Mouse (Mus musculus): ENCODE data around the gene Fyn. TPM values are rescaled to one million over a fixed set of nuclear protein-coding genes. Genes with fewer than 3 reads are reported as not detected.

Fyn gene
- polyA plus RNA-seq, 1 experiment from 2014 or later = 24.3 TPM

DNA sequence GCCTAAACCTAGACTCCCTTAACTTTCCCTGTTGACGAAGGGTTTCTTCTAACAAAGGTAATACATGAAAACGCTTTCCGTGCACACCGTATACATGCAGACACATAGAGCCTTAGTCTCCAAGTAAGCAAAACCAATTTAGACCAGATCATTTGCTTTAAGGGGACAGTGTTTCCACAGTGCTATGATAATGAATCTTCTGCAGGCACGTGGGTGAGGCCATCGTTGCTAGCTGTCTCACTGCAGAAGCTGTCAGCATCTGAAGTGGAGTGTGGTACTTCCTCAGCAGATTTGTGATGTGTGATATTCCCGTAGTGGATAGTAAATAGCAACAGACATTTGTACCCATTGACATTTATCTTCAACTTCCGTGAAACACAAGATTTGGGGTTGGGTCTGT, 16.6 kb downstream of the Fyn start:
- WGBS = 90% methylated on average over 8 of the region's 8 CpGs
- Histone ChIP-seq H3K36me3 (no peaks in the 10 kb centered on the region), H3K27me3 (ENCODE audit: low read depth, poor library complexity, severe bottlenecking) (no peaks in the 10 kb centered on the region), H3K4me1 (peaks cover 56% of the 10 kb centered on the region), H3K27ac (replicated peaks) (no peak overlapping the region), H3K4me3 (no peak overlapping the region), H3K9me3 (replicated peaks) (no peaks in the 10 kb centered on the region)
- DNase-seq (ENCODE audit: low spot score) = no peak

DNA sequence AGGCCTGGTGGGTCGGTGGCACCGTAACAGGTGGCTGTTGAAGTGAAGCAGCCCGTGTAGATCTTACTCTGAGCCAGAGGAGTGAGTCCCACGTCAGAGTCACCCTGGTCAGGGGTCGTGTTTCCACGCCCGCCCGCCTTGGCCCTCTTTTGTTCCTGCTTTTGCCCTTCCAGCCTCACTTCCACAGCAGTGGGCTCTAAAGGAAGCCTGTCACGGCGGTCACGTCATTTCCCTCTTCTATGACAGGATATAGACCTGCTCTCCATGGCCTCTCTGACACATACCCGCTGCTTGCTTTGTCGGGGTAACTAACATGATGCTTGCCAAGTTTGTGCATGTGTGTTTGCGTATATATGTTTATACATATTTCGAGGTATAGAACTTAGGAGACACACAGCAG, 17.5 kb downstream of the Fyn start:
- Histone ChIP-seq H3K27me3 (ENCODE audit: low read depth, poor library complexity, severe bottlenecking) (no peaks in the 10 kb centered on the region), H3K4me3 (no peak overlapping the region), H3K27ac (replicated peaks) (peak overlapping the region; percentile 65), H3K4me1 (peaks cover 52% of the 10 kb centered on the region), H3K36me3 (peaks cover 7% of the 10 kb centered on the region), H3K9me3 (replicated peaks) (no peaks in the 10 kb centered on the region)
- WGBS = 67% methylated on average over 15 of the region's 15 CpGs
- no peak for DNase-seq (ENCODE audit: low spot score)

DNA sequence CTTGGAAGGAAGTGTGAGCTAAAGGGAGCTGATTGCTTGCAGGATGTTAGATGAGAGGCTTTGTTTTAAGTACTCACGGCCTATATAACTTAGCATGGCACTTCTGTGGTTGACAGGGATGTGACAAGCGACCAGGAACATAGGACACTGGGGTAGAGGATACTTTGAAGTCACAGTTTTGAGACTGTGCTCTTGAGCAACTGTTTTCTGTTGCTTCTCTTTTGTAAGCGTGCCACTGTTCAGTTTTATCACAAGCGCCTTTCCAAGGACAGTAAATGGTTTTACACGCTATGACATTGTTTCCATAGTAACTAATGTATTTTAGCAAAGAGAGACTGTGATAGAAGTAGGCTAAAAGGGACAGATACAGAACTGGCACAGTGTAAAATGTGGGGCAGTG, 18.4 kb downstream of the Fyn start:
- WGBS = 90% methylated on average over 5 of the region's 5 CpGs
- H3K4me3 ChIP-seq = no peak overlapping the region
- H3K27me3 ChIP-seq (ENCODE audit: low read depth, poor library complexity, severe bottlenecking) = no peaks in the 10 kb centered on the region
- no peaks in the 10 kb centered on the region for H3K9me3 ChIP-seq (replicated peaks)
- DNase-seq (ENCODE audit: low spot score) = no peak
- peaks cover 15% of the 10 kb centered on the region for H3K36me3 ChIP-seq
- H3K27ac ChIP-seq (replicated peaks) = no peak overlapping the region
- peaks cover 52% of the 10 kb centered on the region for H3K4me1 ChIP-seq

DNA sequence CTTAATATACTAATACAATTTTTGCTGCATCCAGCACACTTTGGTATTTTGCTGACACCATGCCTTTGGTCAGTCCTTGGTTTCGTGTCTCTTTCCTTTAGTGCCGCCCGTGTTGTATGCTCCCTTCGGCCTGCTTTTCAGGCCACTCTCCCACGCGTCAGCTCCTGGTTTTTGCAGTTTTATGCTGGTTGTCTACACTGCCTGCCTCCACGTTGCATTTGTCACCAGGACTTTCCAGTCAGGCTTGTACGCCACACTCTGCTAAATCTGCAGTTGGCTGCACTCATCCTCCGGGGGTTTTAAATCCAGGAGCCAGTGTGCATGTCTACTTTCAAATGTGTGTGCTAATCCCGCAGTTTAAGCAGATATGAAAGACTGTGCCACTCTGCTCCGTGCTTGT, 18.9 kb downstream of the Fyn start:
- DNase-seq (ENCODE audit: low spot score) = no peak
- H3K27me3 ChIP-seq (ENCODE audit: low read depth, poor library complexity, severe bottlenecking) = no peaks in the 10 kb centered on the region
- no peaks in the 10 kb centered on the region for H3K9me3 ChIP-seq (replicated peaks)
- 88% methylated on average over 11 of the region's 11 CpGs for WGBS
- H3K36me3 ChIP-seq = peaks cover 18% of the 10 kb centered on the region
- H3K4me3 ChIP-seq = no peak overlapping the region
- peaks cover 49% of the 10 kb centered on the region for H3K4me1 ChIP-seq
- no peak overlapping the region for H3K27ac ChIP-seq (replicated peaks)

DNA sequence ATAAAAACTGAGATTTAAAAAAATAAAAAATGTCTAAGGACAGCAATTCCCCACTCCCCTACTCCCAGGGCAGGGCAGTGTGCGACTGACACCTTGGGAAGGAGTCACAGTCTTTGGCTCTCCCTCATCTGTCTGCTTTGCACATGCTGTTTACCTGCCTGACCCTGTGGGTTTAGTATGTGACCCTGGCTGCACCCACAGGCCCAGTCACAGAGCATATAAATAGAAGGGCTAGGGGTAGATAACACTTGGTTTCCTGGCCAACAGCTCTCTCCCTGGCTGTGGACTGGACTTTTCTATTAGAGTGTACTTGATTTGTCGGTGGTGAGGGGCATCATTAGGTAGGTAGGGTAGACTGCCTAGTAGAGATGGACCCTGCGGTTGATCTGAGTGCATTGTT, 19.5 kb downstream of the Fyn start:
- DNase-seq (ENCODE audit: low spot score) = no peak
- H3K27me3 ChIP-seq (ENCODE audit: low read depth, poor library complexity, severe bottlenecking) = no peaks in the 10 kb centered on the region
- H3K36me3 ChIP-seq = peaks cover 18% of the 10 kb centered on the region
- no peaks in the 10 kb centered on the region for H3K9me3 ChIP-seq (replicated peaks)
- H3K4me1 ChIP-seq = peaks cover 44% of the 10 kb centered on the region
- H3K27ac ChIP-seq (replicated peaks) = no peak overlapping the region
- 94% methylated on average over 3 of the region's 3 CpGs for WGBS
- no peak overlapping the region for H3K4me3 ChIP-seq

DNA sequence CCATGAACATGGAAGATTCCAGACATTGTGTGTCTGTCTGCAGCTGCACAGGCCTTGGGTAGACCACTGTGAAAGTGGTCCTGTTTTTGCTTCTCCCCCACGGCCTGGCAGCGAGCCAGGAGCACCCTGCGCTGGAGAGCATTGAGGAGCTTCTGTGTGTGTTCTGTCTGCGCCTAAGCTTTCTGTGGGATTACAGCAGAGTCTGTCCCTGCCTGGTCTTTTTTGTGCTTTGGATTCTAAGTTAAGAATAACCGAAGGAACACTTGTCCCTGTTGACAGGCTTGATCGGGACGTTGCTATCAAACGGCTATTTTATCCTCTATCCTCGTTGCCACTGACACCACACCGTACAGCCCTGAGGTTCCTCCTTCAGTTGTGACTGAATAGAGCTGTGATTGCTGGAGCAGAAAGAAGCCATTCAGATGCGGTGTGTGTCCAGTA, 20.8 kb downstream of the Fyn start:
- H3K36me3 ChIP-seq = peaks cover 18% of the 10 kb centered on the region
- DNase-seq (ENCODE audit: low spot score) = no peak
- no peaks in the 10 kb centered on the region for H3K27me3 ChIP-seq (ENCODE audit: low read depth, poor library complexity, severe bottlenecking)
- WGBS = 78% methylated on average over 11 of the region's 11 CpGs
- peaks cover 44% of the 10 kb centered on the region for H3K4me1 ChIP-seq
- no peaks in the 10 kb centered on the region for H3K9me3 ChIP-seq (replicated peaks)
- H3K4me3 ChIP-seq = no peak overlapping the region
- no peak overlapping the region for H3K27ac ChIP-seq (replicated peaks)

DNA sequence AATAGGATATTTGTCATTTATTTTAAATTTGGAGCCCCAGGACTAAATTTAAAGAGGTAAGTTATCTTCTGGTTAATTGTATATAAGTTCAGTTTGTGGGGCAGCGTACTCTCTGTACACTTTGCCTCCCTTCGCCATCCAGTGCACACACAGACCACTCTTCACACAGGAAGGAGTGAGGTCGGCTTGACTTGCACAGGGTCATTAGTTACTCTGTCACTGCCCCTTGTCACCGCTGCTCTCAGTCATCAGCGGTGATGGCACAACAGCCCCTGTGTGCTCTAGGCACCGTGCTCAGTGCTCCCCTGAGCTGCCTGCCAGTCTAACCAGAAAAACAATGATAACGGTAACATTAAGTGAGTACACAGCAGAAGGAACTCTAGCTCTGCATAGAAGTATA, 21.9 kb downstream of the Fyn start:
- H3K9me3 ChIP-seq (replicated peaks) = no peaks in the 10 kb centered on the region
- WGBS = 96% methylated on average over 7 of the region's 7 CpGs
- H3K4me1 ChIP-seq = peaks cover 39% of the 10 kb centered on the region
- no peak overlapping the region for H3K27ac ChIP-seq (replicated peaks)
- DNase-seq (ENCODE audit: low spot score) = no peak
- no peaks in the 10 kb centered on the region for H3K27me3 ChIP-seq (ENCODE audit: low read depth, poor library complexity, severe bottlenecking)
- H3K4me3 ChIP-seq = no peak overlapping the region
- H3K36me3 ChIP-seq = peaks cover 25% of the 10 kb centered on the region

DNA sequence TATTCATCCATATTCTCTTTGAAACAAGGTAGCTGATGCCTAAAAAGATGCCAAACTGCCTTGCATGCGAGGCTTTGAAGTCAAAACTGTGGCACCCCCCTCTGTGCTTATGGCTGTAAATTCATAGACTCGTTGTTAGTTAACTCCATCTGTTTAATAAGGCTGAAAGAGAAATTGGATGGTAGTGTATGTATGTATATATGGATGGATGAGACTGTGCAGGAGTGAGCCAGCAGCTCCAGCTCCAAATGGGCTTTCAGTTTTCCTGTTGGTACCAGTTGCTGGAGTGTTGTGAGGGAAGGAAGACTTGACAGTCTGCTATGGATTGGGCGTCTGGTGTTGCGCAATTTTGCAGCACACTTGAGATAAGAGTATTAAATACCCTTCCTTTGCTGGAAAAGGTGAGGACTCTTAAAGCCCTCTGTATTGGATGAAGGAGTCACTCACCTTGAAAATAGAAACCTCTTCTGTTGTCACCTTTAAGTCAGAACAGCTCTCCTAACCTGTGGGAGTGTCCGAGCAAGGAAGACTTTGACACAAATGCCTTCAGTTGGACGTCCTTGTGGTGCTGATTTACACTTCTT, 24.3 kb downstream of the Fyn start:
- Histone ChIP-seq H3K36me3 (peaks cover 44% of the 10 kb centered on the region), H3K4me3 (no peak overlapping the region), H3K27me3 (ENCODE audit: low read depth, poor library complexity, severe bottlenecking) (no peaks in the 10 kb centered on the region), H3K4me1 (peaks cover 16% of the 10 kb centered on the region), H3K9me3 (replicated peaks) (no peaks in the 10 kb centered on the region), H3K27ac (replicated peaks) (no peak overlapping the region)
- WGBS = 90% methylated on average over 6 of the region's 6 CpGs
- DNase-seq (ENCODE audit: low spot score) = no peak

DNA sequence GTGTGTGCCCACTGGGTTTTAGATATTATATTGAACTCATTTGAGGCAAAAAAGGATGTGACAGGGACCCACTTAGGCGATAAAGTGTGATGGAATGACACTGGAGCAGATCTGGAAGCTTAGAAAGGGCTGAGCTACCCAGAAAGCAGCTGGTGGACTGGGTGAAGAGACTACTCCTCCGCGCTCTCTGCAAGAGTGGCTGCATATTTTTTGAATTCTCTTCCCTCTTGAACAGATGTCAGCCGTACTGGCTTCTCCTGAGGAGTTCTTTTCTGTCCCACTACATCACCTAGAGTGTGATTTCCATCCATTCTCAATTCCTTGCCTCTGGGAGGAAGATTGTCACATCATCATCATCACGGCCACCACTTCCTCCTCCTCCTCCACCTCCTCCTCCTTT, 26.9 kb downstream of the Fyn start:
- Histone ChIP-seq H3K36me3 (peaks cover 63% of the 10 kb centered on the region), H3K4me3 (no peak overlapping the region), H3K27me3 (ENCODE audit: low read depth, poor library complexity, severe bottlenecking) (no peaks in the 10 kb centered on the region), H3K27ac (replicated peaks) (no peak overlapping the region), H3K9me3 (replicated peaks) (no peaks in the 10 kb centered on the region), H3K4me1 (no peaks in the 10 kb centered on the region)
- no peak for DNase-seq (ENCODE audit: low spot score)
- WGBS = 91% methylated on average over 5 of the region's 5 CpGs

DNA sequence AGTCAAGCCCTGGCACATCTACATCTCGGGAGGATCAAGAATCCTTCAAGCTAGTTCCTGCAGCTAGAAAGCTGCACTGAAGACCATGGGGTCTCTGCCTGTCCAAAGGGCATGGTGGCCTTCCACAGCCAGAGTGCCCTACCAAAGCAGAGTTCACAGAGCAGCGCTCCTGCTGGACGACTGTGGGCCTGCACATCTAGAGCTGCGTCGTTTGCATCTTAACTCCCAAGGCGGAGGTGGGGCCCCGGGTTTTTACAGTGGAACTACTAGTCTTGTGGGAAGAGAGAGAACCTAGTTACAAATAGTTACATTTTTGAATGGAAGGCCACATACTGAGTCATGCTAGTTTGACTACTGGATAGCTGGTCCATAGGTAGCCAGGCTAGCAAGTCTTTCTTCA, 30.3 kb downstream of the Fyn start:
- no peak overlapping the region for H3K4me3 ChIP-seq
- H3K4me1 ChIP-seq = no peaks in the 10 kb centered on the region
- 75% methylated on average over 7 of the region's 7 CpGs for WGBS
- peaks cover 56% of the 10 kb centered on the region for H3K36me3 ChIP-seq
- no peak overlapping the region for H3K27ac ChIP-seq (replicated peaks)
- no peaks in the 10 kb centered on the region for H3K9me3 ChIP-seq (replicated peaks)
- no peaks in the 10 kb centered on the region for H3K27me3 ChIP-seq (ENCODE audit: low read depth, poor library complexity, severe bottlenecking)
- no peak for DNase-seq (ENCODE audit: low spot score)

DNA sequence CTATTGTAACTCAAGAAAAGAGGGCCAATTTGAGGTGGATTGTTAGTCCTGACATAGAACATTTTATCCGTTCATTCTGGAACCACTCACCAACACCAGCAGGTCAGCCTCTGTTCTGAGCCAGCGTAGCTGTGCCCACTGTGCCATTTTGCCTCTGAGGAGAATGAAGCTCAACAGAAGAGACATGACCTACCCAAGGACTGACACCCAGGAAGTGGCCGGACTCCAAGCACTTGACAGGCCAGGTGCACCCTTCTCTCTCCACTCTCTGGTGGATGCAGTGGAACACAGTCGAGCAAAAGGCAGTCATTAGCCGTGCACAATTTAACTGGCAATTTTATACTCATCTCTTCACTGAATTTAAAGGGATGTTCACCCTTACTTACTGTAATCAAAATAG, 31.5 kb downstream of the Fyn start:
- Histone ChIP-seq H3K27me3 (ENCODE audit: low read depth, poor library complexity, severe bottlenecking) (no peaks in the 10 kb centered on the region), H3K36me3 (peaks cover 55% of the 10 kb centered on the region), H3K9me3 (replicated peaks) (no peaks in the 10 kb centered on the region), H3K4me1 (no peaks in the 10 kb centered on the region), H3K4me3 (no peak overlapping the region), H3K27ac (replicated peaks) (no peak overlapping the region)
- 95% methylated on average over 5 of the region's 5 CpGs for WGBS
- no peak for DNase-seq (ENCODE audit: low spot score)

DNA sequence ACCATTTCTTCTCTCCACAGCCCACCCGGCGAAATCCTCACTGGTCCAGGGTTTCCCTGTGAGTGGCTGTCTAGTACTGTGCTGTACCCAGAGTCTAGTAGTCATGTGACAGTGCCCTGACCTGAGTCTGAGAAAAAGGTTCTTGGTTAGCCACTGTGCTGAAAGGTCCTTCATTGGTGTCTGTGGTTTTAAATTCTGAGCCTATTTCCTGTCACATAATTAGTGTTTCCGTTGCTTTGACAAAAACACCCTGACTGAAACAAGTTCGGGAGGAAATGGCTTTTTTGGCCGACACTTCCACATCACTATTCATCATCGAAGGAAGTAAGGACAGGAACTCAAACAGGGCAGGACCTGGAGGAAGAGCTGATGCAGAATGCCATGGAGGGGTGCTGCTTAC, 33.8 kb downstream of the Fyn start:
- H3K4me1 ChIP-seq = peaks cover 11% of the 10 kb centered on the region
- DNase-seq (ENCODE audit: low spot score) = no peak
- H3K9me3 ChIP-seq (replicated peaks) = no peaks in the 10 kb centered on the region
- H3K36me3 ChIP-seq = peaks cover 38% of the 10 kb centered on the region
- no peak overlapping the region for H3K27ac ChIP-seq (replicated peaks)
- H3K27me3 ChIP-seq (ENCODE audit: low read depth, poor library complexity, severe bottlenecking) = no peaks in the 10 kb centered on the region
- no peak overlapping the region for H3K4me3 ChIP-seq
- 89% methylated on average over 6 of the region's 6 CpGs for WGBS

DNA sequence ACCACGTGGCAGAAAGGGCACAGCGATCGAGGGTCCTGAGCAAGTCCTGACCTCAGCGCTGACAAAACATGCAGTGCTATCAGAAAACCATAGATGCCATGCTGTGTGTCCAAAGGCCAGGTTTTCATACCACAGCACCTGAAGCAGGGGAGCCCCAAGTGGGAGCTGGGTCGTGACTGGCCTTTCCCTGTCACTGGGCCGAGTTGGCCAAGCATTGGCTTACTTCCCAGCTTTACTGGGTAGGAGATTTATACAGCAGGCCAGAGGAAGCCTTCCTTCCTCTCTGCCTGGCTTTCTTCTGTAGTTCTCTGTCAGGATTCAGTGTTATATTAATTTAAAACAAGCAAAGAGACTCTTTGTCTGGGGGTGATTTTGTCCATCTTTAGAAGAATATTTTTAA, 35.1 kb downstream of the Fyn start:
- Histone ChIP-seq H3K9me3 (replicated peaks) (no peaks in the 10 kb centered on the region), H3K4me3 (no peak overlapping the region), H3K36me3 (peaks cover 31% of the 10 kb centered on the region), H3K27me3 (ENCODE audit: low read depth, poor library complexity, severe bottlenecking) (no peaks in the 10 kb centered on the region), H3K27ac (replicated peaks) (no peak overlapping the region), H3K4me1 (peaks cover 11% of the 10 kb centered on the region)
- DNase-seq (ENCODE audit: low spot score) = no peak
- 90% methylated on average over 6 of the region's 6 CpGs for WGBS

DNA sequence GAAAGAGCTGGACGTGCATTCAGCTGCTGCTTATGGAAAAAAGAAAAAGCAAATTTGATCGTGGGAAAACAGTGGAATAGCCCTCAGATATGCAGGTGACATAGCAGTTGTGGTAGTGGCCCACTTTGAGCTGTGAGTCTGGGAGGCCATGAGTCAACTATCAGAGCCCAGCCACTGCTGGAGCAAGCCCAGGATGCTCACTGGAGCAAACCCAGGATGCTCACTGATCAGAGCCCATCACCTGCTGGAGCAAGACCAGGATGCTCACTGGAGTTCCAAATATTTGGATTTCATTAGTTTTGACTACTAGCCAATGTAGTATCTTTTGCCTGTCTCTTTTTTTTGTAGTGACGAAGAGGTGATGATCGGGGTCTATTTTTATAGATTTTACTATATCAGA, 35.5 kb downstream of the Fyn start:
- H3K4me3 ChIP-seq = no peak overlapping the region
- H3K27ac ChIP-seq (replicated peaks) = no peak overlapping the region
- DNase-seq (ENCODE audit: low spot score) = no peak
- WGBS = 89% methylated on average over 4 of the region's 4 CpGs
- H3K36me3 ChIP-seq = peaks cover 27% of the 10 kb centered on the region
- H3K9me3 ChIP-seq (replicated peaks) = no peaks in the 10 kb centered on the region
- no peaks in the 10 kb centered on the region for H3K27me3 ChIP-seq (ENCODE audit: low read depth, poor library complexity, severe bottlenecking)
- peaks cover 11% of the 10 kb centered on the region for H3K4me1 ChIP-seq
